Comparison of ENCODE assay signal across 11 mouse cellular contexts in the genomic region with DNA sequence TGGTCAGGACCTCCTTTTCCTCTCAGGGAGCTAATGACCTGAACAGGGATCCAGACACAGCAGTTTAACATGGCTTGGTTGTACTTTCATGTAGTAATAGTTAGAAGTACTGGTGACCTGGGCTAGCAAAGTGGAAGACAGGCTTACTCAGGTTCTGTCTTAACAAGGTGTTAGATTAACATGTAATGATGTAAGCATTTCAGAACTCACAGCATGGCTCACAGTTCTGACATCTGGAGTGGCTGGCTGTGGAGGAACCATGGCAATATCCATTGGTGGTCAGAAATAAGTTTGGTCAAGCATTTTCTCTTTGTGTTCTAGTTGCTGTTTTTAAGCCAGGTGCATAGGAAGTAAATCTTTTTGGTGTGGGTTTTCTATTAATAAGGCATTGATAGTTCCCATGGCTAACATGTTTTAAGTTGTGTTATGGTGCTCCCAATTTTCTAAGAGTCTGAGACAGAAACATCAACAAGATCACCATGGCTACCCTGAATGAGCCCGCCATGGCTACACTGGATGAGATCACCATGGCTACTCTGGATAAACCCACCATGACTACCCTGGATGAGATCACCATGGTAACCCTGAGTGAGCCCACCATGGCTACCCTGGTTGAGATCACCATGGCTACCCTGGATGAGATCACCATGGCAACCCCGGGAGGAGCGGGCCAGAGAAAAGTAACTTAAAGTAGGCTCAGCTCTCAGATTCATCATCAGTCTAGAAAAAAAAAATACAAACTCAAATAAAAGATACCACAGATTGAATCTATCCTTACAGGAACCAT. TPM values are rescaled to one million over a fixed set of nuclear protein-coding genes. Genes with fewer than 3 reads are reported as not detected.
DNase-seq lines count a peak whose midpoint lies in the region; ATAC-seq lines count a peak whose summit lies in the region.
"Had no signal": no experiment of that assay in that cellular context is flagged by ENCODE, and none has a peak within 500 bp of the region (broad histone marks: within the 10 kb centered on the region; RNA-seq: fewer than 3 reads in every experiment).

No protein-coding gene starts in this region.

- intact Hi-C loops in heart, postnatal 10 days (cut with DNase I) = no loop called here

- WGBS in hindbrain, embryonic 10.5 days = 33% methylated on average over 3 of the region's 3 CpGs
- 14% methylated on average over 3 of the region's 3 CpGs for WGBS in midbrain, embryonic 15.5 days
- WGBS in intestine, embryonic 16.5 days = 67% methylated on average over 3 of the region's 3 CpGs

- H3K4me2 ChIP-seq in midbrain, embryonic 15.5 days = no peak overlapping the region
- no peak overlapping the region for H3K4me2 ChIP-seq in intestine, embryonic 16.5 days (ENCODE audit: low read depth, low read length)
- H3K4me2 ChIP-seq: liver, embryonic 11.5 days had no signal

- peak overlapping the region; percentile 57; the same call in 1 of the 2 replicates for H3K27ac ChIP-seq in hindbrain, embryonic 10.5 days
- H3K27ac ChIP-seq in midbrain, embryonic 15.5 days = no peak overlapping the region
- H3K27ac ChIP-seq in intestine, embryonic 16.5 days (ENCODE audit: low read length) = no peak overlapping the region
- H3K27ac ChIP-seq: macrophage had no signal

- peaks cover 17% of the 10 kb centered on the region for H3K4me1 ChIP-seq in hindbrain, embryonic 10.5 days (replicated peaks)
- peaks cover 4% of the 10 kb centered on the region; the same call in 1 of the 2 replicates for H3K4me1 ChIP-seq in midbrain, embryonic 15.5 days
- H3K4me1 ChIP-seq in intestine, embryonic 16.5 days (ENCODE audit: control insufficient read depth, insufficient read depth, low read length) = no peaks in the 10 kb centered on the region

- no peak overlapping the region for H3K4me3 ChIP-seq in hindbrain, embryonic 10.5 days
- H3K4me3 ChIP-seq in midbrain, embryonic 15.5 days = no peak overlapping the region
- no peak overlapping the region for H3K4me3 ChIP-seq in intestine, embryonic 16.5 days (ENCODE audit: low read length)

- no peaks in the 10 kb centered on the region for H3K9me3 ChIP-seq in hindbrain, embryonic 10.5 days
- H3K9me3 ChIP-seq in midbrain, embryonic 15.5 days = no peaks in the 10 kb centered on the region
- no peaks in the 10 kb centered on the region for H3K9me3 ChIP-seq in intestine, embryonic 16.5 days (ENCODE audit: control insufficient read depth, low read length)

- DNase-seq in heart, adult 11 months = peak; percentile 74
- DNase-seq in heart, postnatal 10 days = no peak
- peak; percentile 82 for DNase-seq in embryo, embryonic 10.5 days (ENCODE audit: low spot score)
- peak; percentile 82 for DNase-seq in hindbrain, embryonic 10.5 days (ENCODE audit: low spot score)
- DNase-seq in kidney, postnatal 10 days = no peak
- DNase-seq: cerebellum, adult 8-10 months had no signal

- peak; percentile 94 for ATAC-seq in midbrain, embryonic 15.5 days (replicated peaks)
- no peak for ATAC-seq in monocyte, adult 5-6 weeks (replicated peaks; ENCODE audit: insufficient number of reproducible peaks, low FRiP score, low TSS enrichment, poor library complexity, severe bottlenecking)
- no peak for ATAC-seq in intestine, embryonic 16.5 days

- H3K36me3 ChIP-seq in hindbrain, embryonic 10.5 days = no peaks in the 10 kb centered on the region
- H3K36me3 ChIP-seq in midbrain, embryonic 15.5 days (replicated peaks) = no peaks in the 10 kb centered on the region
- no peaks in the 10 kb centered on the region for H3K36me3 ChIP-seq in intestine, embryonic 16.5 days (ENCODE audit: control insufficient read depth, insufficient read depth, low read length)

- no peak overlapping the region for H3K9ac ChIP-seq in midbrain, embryonic 15.5 days
- no peak overlapping the region for H3K9ac ChIP-seq in intestine, embryonic 16.5 days (ENCODE audit: low read depth, low read length)

- H3K27me3 ChIP-seq in hindbrain, embryonic 10.5 days (ENCODE audit: insufficient read depth, poor library complexity, severe bottlenecking) = no peaks in the 10 kb centered on the region
- no peaks in the 10 kb centered on the region; the same call in 1 of the 2 replicates for H3K27me3 ChIP-seq in midbrain, embryonic 15.5 days (replicated peaks)
- no peaks in the 10 kb centered on the region for H3K27me3 ChIP-seq in intestine, embryonic 16.5 days (replicated peaks; ENCODE audit: control insufficient read depth, insufficient read depth, low read length)

RNA-seq across cellular contexts. Expression of a gene that starts 52.6 kb away (rescaled TPM):
- total RNA-seq in heart, postnatal 10 days (2021) = 10 to 100 TPM in 1 of 2 experiments, 1 to 10 TPM in 1; 8.8 to 11.7 TPM
- polyA plus RNA-seq in hindbrain, embryonic 10.5 days (2016; fragmentation: Nextera tagmentation; extraction: Ambion mirVana) = 47.5 and 49.5 TPM in 2 replicates
- 32.0 and 32.4 TPM in 2 replicates for polyA plus RNA-seq in midbrain, embryonic 15.5 days (2015; fragmentation: Nextera tagmentation; extraction: Ambion mirVana)
- total RNA-seq in monocyte, adult 5-6 weeks (2017) = 16.3 to 20.1 TPM (median 18.8 TPM) in 3 replicates
- polyA plus RNA-seq in intestine, embryonic 16.5 days (2015; fragmentation: Nextera tagmentation; extraction: Ambion mirVana) = 16.4 and 17.3 TPM in 2 replicates

RNA-seq across cellular contexts. Expression of a gene that starts 52.7 kb away (rescaled TPM):
- 10 to 100 TPM; 11.4 to 12.1 TPM for total RNA-seq in heart, postnatal 10 days (2021)
- 38.3 and 40.5 TPM in 2 replicates for polyA plus RNA-seq in hindbrain, embryonic 10.5 days (2016; fragmentation: Nextera tagmentation; extraction: Ambion mirVana)
- polyA plus RNA-seq in midbrain, embryonic 15.5 days (2015; fragmentation: Nextera tagmentation; extraction: Ambion mirVana) = 18.9 and 19.9 TPM in 2 replicates
- 5.7 to 12.0 TPM (median 7.3 TPM) in 3 replicates for total RNA-seq in monocyte, adult 5-6 weeks (2017)
- polyA plus RNA-seq in intestine, embryonic 16.5 days (2015; fragmentation: Nextera tagmentation; extraction: Ambion mirVana) = 30.2 and 31.0 TPM in 2 replicates

Comparison
In these comparisons a context has a peak if more than half of its experiments do, and no peak if none do; other contexts are left out.
1. DNase-seq: peak in heart, adult 11 months (single experiment), embryo, embryonic 10.5 days (single experiment) and hindbrain, embryonic 10.5 days (single experiment); none in heart, postnatal 10 days (0 of 2) and kidney, postnatal 10 days (single experiment).